Mouse (Mus musculus): ENCODE data around the gene Casp8ap2.

Casp8ap2 gene

GRCm38 (mm10) chr4:32615034-32615881 lies at the start of gene Casp8ap2:
TSS of gene Casp8ap2 (plus strand) at chr4:32615451.
- DNase-seq (ENCODE audit: low spot score), result peak; percentile 100

GRCm38 (mm10) chr4:32569054-32569453 lies 46.2 kb upstream of the Casp8ap2 start:
- no peak for DNase-seq (ENCODE audit: low spot score)

GRCm38 (mm10) chr4:32569995-32570938 lies 45.0 kb upstream of the Casp8ap2 start:
- no peak for DNase-seq (ENCODE audit: low spot score)

- DNase-seq (ENCODE audit: low spot score), result no peak
Observed at GRCm38 (mm10) chr4:32570939-32571317, 44.3 kb upstream of the Casp8ap2 start.

GRCm38 (mm10) chr4:32571441-32571840 lies 43.8 kb upstream of the Casp8ap2 start:
- no peak for DNase-seq (ENCODE audit: low spot score)

- DNase-seq (ENCODE audit: low spot score), result peak; percentile 59
Observed at GRCm38 (mm10) chr4:32572118-32572517, 43.1 kb upstream of the Casp8ap2 start.

- DNase-seq (ENCODE audit: low spot score), result no peak
Observed at GRCm38 (mm10) chr4:32573586-32573985, 41.7 kb upstream of the Casp8ap2 start.

- DNase-seq (ENCODE audit: low spot score), result no peak
Observed at GRCm38 (mm10) chr4:32574604-32575003, 40.6 kb upstream of the Casp8ap2 start.

- DNase-seq (ENCODE audit: low spot score), result no peak
Observed at GRCm38 (mm10) chr4:32575165-32575564, 40.1 kb upstream of the Casp8ap2 start.

GRCm38 (mm10) chr4:32579850-32580249 lies 35.4 kb upstream of the Casp8ap2 start:
- no peak for DNase-seq (ENCODE audit: low spot score)

GRCm38 (mm10) chr4:32584181-32584580 lies 31.1 kb upstream of the Casp8ap2 start:
- no peak for DNase-seq (ENCODE audit: low spot score)

- DNase-seq (ENCODE audit: low spot score), result peak; percentile 72
Observed at GRCm38 (mm10) chr4:32586596-32586995, 28.7 kb upstream of the Casp8ap2 start.

- peak; percentile 26 for DNase-seq (ENCODE audit: low spot score)
Observed at GRCm38 (mm10) chr4:32587543-32587942, 27.7 kb upstream of the Casp8ap2 start.

- peak; percentile 63 for DNase-seq (ENCODE audit: low spot score)
Observed at GRCm38 (mm10) chr4:32588237-32588636, 27.0 kb upstream of the Casp8ap2 start.

GRCm38 (mm10) chr4:32601135-32601534 lies 14.1 kb upstream of the Casp8ap2 start:
- DNase-seq (ENCODE audit: low spot score), result peak; percentile 35

GRCm38 (mm10) chr4:32602660-32603059 lies 12.6 kb upstream of the Casp8ap2 start, which contains the start of gene Gja10:
TSS of gene Gja10 (minus strand) at chr4:32602760.
- no peak for DNase-seq (ENCODE audit: low spot score)

- DNase-seq (ENCODE audit: low spot score), result no peak
Observed at GRCm38 (mm10) chr4:32621637-32622036, 6.4 kb downstream of the Casp8ap2 start.

GRCm38 (mm10) chr4:32651669-32652068 lies 36.4 kb downstream of the Casp8ap2 start:
- peak; percentile 10 for DNase-seq (ENCODE audit: low spot score)

GRCm38 (mm10) chr4:32656146-32656904 lies 41.1 kb downstream of the Casp8ap2 start:
- peak; percentile 3 for DNase-seq (ENCODE audit: low spot score)

GRCm38 (mm10) chr4:32656918-32657662 lies 41.8 kb downstream of the Casp8ap2 start, which contains the start of gene Mdn1:
TSS of gene Mdn1 (plus strand) at chr4:32657119.
- DNase-seq (ENCODE audit: low spot score), result peak; percentile 95

GRCm38 (mm10) chr4:32665843-32666242 lies 50.6 kb downstream of the Casp8ap2 start:
- DNase-seq (ENCODE audit: low spot score), result no peak

Measured in T-cell, adult 2 months (primary cell).